In the genomic region with DNA sequence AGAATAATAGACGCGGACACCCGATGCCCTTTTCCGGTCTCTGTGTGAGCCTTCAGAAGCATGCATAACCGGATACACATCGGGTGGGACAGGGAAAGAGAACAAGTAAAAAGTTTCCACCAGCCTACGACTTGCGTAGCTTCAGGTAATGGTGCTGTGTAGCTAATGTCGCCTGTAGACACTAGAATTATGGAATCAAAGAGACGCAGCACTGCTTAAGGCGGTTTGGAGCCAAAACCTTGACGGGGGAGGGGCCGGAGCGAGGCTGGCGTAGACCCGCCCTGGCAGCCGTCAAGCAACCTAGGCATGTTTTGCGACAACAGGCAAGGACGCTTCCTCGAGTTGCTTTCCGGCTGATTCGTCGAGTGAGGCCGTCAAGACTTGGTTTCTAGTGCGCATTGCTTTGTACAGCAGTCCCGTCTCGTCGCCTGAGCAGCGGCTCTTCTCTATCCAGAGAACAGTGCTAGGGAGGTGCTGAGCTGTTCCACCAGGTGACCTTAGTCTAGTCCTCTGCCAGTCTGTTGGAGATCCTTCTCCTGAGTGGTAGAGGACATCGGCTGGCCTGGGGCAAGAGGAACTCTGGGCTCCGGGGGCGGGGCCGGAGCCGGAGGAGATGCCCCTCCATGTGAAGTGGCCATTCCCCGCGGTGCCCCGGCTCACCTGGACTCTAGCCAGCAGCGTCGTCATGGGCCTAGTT, we compare ENCODE assay signal across 8 mouse cellular contexts. TPM values are rescaled to one million over a fixed set of nuclear protein-coding genes. Genes with fewer than 3 reads are reported as not detected.
A peak's percentile ranks its signal among the peaks of the same experiment; 100 is the strongest.
DNase-seq lines count a peak whose midpoint lies in the region; ATAC-seq lines count a peak whose summit lies in the region.

No protein-coding gene starts in this region.

- WGBS in hindbrain, embryonic 13.5 days, result 21% methylated on average over 38 of the region's 39 CpGs

- no peaks in the 10 kb centered on the region for H3K36me3 ChIP-seq in hindbrain, embryonic 13.5 days

- DNase-seq in NIH3T3 (ENCODE audit: low read depth), result peak; percentile 90
- peak; percentile 88 to 90 for DNase-seq in cerebellum, postnatal 14 days
- peak; percentile 76 to 81 for DNase-seq in frontal cortex, postnatal 14 days (ENCODE audit: low spot score in 2 of 2)
- DNase-seq in layer of hippocampus, postnatal 36 days, result peak; percentile 80
- DNase-seq in lung, postnatal 25 days (ENCODE audit: low spot score), result peak; percentile 89
- peak; percentile 82 for DNase-seq in retina, embryonic 14.5 days (ENCODE audit: low spot score)
- peak; percentile 82 to 89 for DNase-seq in thymus, postnatal 36 days

- H3K4me3 ChIP-seq in hindbrain, embryonic 13.5 days, result peak overlapping the region; percentile 53

- no peaks in the 10 kb centered on the region for H3K27me3 ChIP-seq in hindbrain, embryonic 13.5 days

- no peaks in the 10 kb centered on the region for H3K9me3 ChIP-seq in hindbrain, embryonic 13.5 days

- H3K27ac ChIP-seq in hindbrain, embryonic 13.5 days, result peak overlapping the region; percentile 87

- H3K4me2 ChIP-seq in hindbrain, embryonic 13.5 days, result peak overlapping the region; percentile 66

- peak; percentile 88 for ATAC-seq in hindbrain, embryonic 13.5 days (ENCODE audit: low FRiP score)

- peak overlapping the region; percentile 86 for H3K9ac ChIP-seq in hindbrain, embryonic 13.5 days

- H3K4me1 ChIP-seq in hindbrain, embryonic 13.5 days (replicated peaks), result peaks cover 20% of the 10 kb centered on the region

RNA-seq across cellular contexts. Expression of a gene that starts 0.4 kb away (rescaled TPM):
- 3.6 and 5.2 TPM in 2 replicates for polyA plus RNA-seq in hindbrain, embryonic 13.5 days (2015; fragmentation: Nextera tagmentation; extraction: Ambion mirVana)
- 1 to 10 TPM; 2.1 to 2.7 TPM for total RNA-seq in layer of hippocampus, postnatal 36 days (2021)

RNA-seq across cellular contexts. Expression of a gene that starts 0.8 kb away (rescaled TPM):
- polyA plus RNA-seq in hindbrain, embryonic 13.5 days (2015; fragmentation: Nextera tagmentation; extraction: Ambion mirVana), result 86.8 and 91.5 TPM in 2 replicates
- 10 to 100 TPM; 64.5 to 65.9 TPM for total RNA-seq in layer of hippocampus, postnatal 36 days (2021)

RNA-seq across cellular contexts. Expression of a gene that starts 11.9 kb away (rescaled TPM):
- polyA plus RNA-seq in hindbrain, embryonic 13.5 days (2015; fragmentation: Nextera tagmentation; extraction: Ambion mirVana), result 532 and 538 TPM in 2 replicates
- total RNA-seq in layer of hippocampus, postnatal 36 days (2021), result 100 to 1,000 TPM; 191 to 202 TPM

RNA-seq across cellular contexts. Expression of a gene that starts 14.4 kb away (rescaled TPM):
- polyA plus RNA-seq in hindbrain, embryonic 13.5 days (2015; fragmentation: Nextera tagmentation; extraction: Ambion mirVana), result 218 and 223 TPM in 2 replicates
- total RNA-seq in layer of hippocampus, postnatal 36 days (2021), result 100 to 1,000 TPM; 320 to 335 TPM

RNA-seq across cellular contexts. Expression of a gene that starts 22.3 kb away (rescaled TPM):
- polyA plus RNA-seq in hindbrain, embryonic 13.5 days (2015; fragmentation: Nextera tagmentation; extraction: Ambion mirVana), result 963 and 1,001 TPM in 2 replicates
- total RNA-seq in layer of hippocampus, postnatal 36 days (2021), result 100 to 1,000 TPM; 582 to 603 TPM

Comparison
In these comparisons a context has a peak if more than half of its experiments do, and no peak if none do; other contexts are left out.
1. Peak in every context shown above with its lines: DNase-seq, ATAC-seq, H3K4me3 ChIP-seq and H3K27ac ChIP-seq.